Comparison of ENCODE assay signal across 12 mouse cellular contexts in genomic region chr3:127977240-127977639, GRCm38 (mm10).
"Had no signal": no experiment of that assay in that cellular context is flagged by ENCODE, and none has a peak within 500 bp of the region (broad histone marks: within the 10 kb centered on the region; RNA-seq: fewer than 3 reads in every experiment).

No protein-coding gene starts in this region.

- H3K4me1 ChIP-seq: hindbrain, embryonic 15.5 days; limb, embryonic 13.5 days; midbrain, embryonic 15.5 days; neural tube, embryonic 12.5 days had no signal

- H3K36me3 ChIP-seq: hindbrain, embryonic 15.5 days; limb, embryonic 13.5 days; midbrain, embryonic 15.5 days; neural tube, embryonic 12.5 days had no signal

- H3K27me3 ChIP-seq: hindbrain, embryonic 15.5 days; limb, embryonic 13.5 days; midbrain, embryonic 15.5 days; neural tube, embryonic 12.5 days had no signal

- H3K9me3 ChIP-seq: hindbrain, embryonic 15.5 days; limb, embryonic 13.5 days; midbrain, embryonic 15.5 days; neural tube, embryonic 12.5 days had no signal

- H3K4me3 ChIP-seq: hindbrain, embryonic 15.5 days; layer of hippocampus, adult 2 months; limb, embryonic 13.5 days; midbrain, embryonic 15.5 days; neural tube, embryonic 12.5 days had no signal

- H3K27ac ChIP-seq: hindbrain, embryonic 15.5 days; layer of hippocampus, adult 2 months; limb, embryonic 13.5 days; liver, embryonic 14.5 days; midbrain, embryonic 15.5 days; neural tube, embryonic 12.5 days had no signal

- DNase-seq: left cerebral cortex, postnatal 4 days; lung, adult 18-20 months; retina, postnatal 1 day; right cerebral cortex, postnatal 4 days; thymus, adult 18-20 months; thymus, postnatal 14 days had no signal

- ATAC-seq: midbrain, embryonic 15.5 days had no signal

- H3K4me2 ChIP-seq: hindbrain, embryonic 15.5 days; limb, embryonic 13.5 days; midbrain, embryonic 15.5 days; neural tube, embryonic 12.5 days had no signal

- H3K9ac ChIP-seq: hindbrain, embryonic 15.5 days; limb, embryonic 13.5 days; liver, embryonic 14.5 days; midbrain, embryonic 15.5 days; neural tube, embryonic 12.5 days had no signal
